In genomic region chr12:8386451-8387011, GRCm38 (mm10) we compare ENCODE assay signal across 8 mouse cellular contexts.
DNase-seq lines count a peak whose midpoint lies in the region; ATAC-seq and TF ChIP-seq lines count a peak whose summit lies in the region.

No protein-coding gene starts in this region.

- 46% methylated on average over 6 of the region's 6 CpGs for WGBS in intestine, postnatal 0 days

- H3K9me3 ChIP-seq in intestine, postnatal 0 days (ENCODE audit: control insufficient read depth), result no peaks in the 10 kb centered on the region

- H3K27ac ChIP-seq in intestine, postnatal 0 days (ENCODE audit: low read depth, low read length), result peak overlapping the region; percentile 15; the same call in 1 of the 2 replicates

- H3K4me3 ChIP-seq in intestine, postnatal 0 days (ENCODE audit: low read depth, low read length), result no peak overlapping the region

- no peaks in the 10 kb centered on the region for H3K27me3 ChIP-seq in intestine, postnatal 0 days (replicated peaks; ENCODE audit: control insufficient read depth, insufficient read depth, low read length)

- peak; percentile 63 for DNase-seq in 416B (ENCODE audit: low read depth)
- DNase-seq in adrenal gland, postnatal 10 days, result peak; percentile 54
- peak; percentile 63 to 78 for DNase-seq in heart, adult 18-20 months
- DNase-seq in lung, postnatal 25 days (ENCODE audit: low spot score), result peak; percentile 50
- DNase-seq in left cerebral cortex, adult 9 months (ENCODE audit: low spot score in 2 of 2), result no peak
- no peak for DNase-seq in layer of hippocampus, postnatal 25 days (ENCODE audit: extremely low spot score in 1 of 2, low spot score in 1 of 2)
- DNase-seq in cerebellum, postnatal 25 days, result no peak

- ATAC-seq in intestine, postnatal 0 days, result peak; percentile 71

- no peaks in the 10 kb centered on the region for H3K36me3 ChIP-seq in intestine, postnatal 0 days (ENCODE audit: control insufficient read depth, insufficient read depth)

- H3K4me2 ChIP-seq in intestine, postnatal 0 days (replicated peaks; ENCODE audit: low read depth), result no peak overlapping the region

- TF ChIP-seq CTCF in intestine, postnatal 0 days (IDR thresholded peaks at IDR 0.05; ENCODE audit: low read depth), result no peak

- no peak overlapping the region for H3K9ac ChIP-seq in intestine, postnatal 0 days (ENCODE audit: low read depth, low read length)

- H3K4me1 ChIP-seq in intestine, postnatal 0 days (replicated peaks; ENCODE audit: control insufficient read depth, insufficient read depth, low read length), result 0 out of 2 replicates have a peak, but pooled peaks cover 3% of the 10 kb centered on the region

Comparison
In these comparisons a context has a peak if more than half of its experiments do, and no peak if none do; other contexts are left out.
1. DNase-seq: peak in 416B (single experiment), adrenal gland, postnatal 10 days (single experiment), heart, adult 18-20 months (2 of 2) and lung, postnatal 25 days (single experiment); none in left cerebral cortex, adult 9 months (0 of 2), layer of hippocampus, postnatal 25 days (0 of 2) and cerebellum, postnatal 25 days (0 of 2).